Mouse (Mus musculus): Measurements from ENCODE around the gene Stk11ip. TPM values are rescaled to one million over a fixed set of nuclear protein-coding genes. Genes with fewer than 3 reads are reported as not detected.

The Stk11ip gene
- polyA plus RNA-seq, 1 experiment from 2014 or later, result 20.8 TPM

DNA sequence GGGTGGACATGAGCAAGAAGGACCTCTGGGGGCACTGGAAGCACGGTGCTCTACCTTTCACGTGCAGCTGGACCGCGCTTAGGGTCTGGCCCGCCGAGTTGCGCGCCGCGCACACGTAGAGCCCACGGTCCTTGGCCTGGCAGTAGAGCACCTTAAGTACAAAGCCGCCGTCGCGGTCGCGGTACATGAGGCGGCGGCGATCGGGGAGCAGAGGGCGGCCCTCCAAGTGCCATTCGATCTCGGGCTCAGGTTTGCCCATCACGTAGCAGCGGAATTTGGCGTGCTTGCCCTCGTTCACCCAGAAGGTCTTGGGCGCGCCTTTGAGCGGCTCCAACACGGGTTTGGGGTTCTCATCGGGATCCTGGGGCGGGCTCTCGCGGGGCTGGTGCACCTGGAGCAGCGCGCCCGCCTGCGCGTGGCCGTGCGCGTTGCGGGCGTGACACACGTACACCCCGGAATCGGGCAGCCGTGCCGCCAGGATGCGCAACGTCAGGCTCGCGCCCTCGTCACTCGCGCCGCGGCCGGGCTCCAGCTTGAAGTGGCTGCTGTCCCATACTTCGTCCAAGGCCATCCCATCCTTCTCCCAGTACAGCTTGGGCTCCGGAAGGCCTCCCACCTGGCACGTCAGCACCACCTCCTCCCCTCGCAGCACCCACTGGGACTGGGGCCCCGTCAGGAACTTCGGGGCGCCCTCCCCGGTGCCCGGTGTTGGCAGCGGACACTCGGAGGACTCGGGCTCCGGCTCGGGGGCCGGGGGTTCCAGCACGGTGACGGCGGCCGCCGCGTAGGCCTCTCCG lies 16.0 kb upstream of the Stk11ip start:
- Histone ChIP-seq H3K4me3 (peak overlapping the region; percentile 79), H3K36me3 (peaks cover 33% of the 10 kb centered on the region), H3K27ac (peak overlapping the region; percentile 98), H3K4me1 (peaks cover 34% of the 10 kb centered on the region), H3K9ac (peak overlapping the region; percentile 99), H3K9me3 (no peaks in the 10 kb centered on the region), H3K4me2 (peak overlapping the region; percentile 79), H3K27me3 (no peaks in the 10 kb centered on the region)
- under 1% methylated on average over 84 of the region's 84 CpGs for WGBS
- peak; percentile 43 for ATAC-seq (ENCODE audit: borderline replicate concordance, extremely low read depth, low FRiP score, low TSS enrichment)

- Histone ChIP-seq H3K4me1 (peaks cover 39% of the 10 kb centered on the region), H3K9me3 (no peaks in the 10 kb centered on the region), H3K9ac (peak within 1 kb of the TSS; percentile 99), H3K27me3 (no peaks in the 10 kb centered on the region), H3K27ac (peak within 1 kb of the TSS; percentile 98), H3K36me3 (peaks cover 25% of the 10 kb centered on the region), H3K4me2 (peak within 1 kb of the TSS; percentile 79), H3K4me3 (peak within 1 kb of the TSS; percentile 79)
- WGBS, result under 1% methylated on average over 63 of the region's 65 CpGs
- peak; percentile 94 for ATAC-seq (ENCODE audit: borderline replicate concordance, extremely low read depth, low FRiP score, low TSS enrichment)
These were observed 15.1 kb upstream of the Stk11ip start, which contains the start of gene Obsl1 for GRCm38 (mm10) chr1:75505956-75506831. Obsl1 (minus strand) TSS chr1:75506452.

- ATAC-seq (ENCODE audit: borderline replicate concordance, extremely low read depth, low FRiP score, low TSS enrichment), result no peak
- WGBS, result 47% methylated on average over 10 of the region's 10 CpGs
- H3K9me3 ChIP-seq, result no peaks in the 10 kb centered on the region
- H3K27ac ChIP-seq, result peak within 1 kb of the TSS; percentile 98
- peak within 1 kb of the TSS; percentile 99 for H3K9ac ChIP-seq
- H3K4me3 ChIP-seq, result peak within 1 kb of the TSS; percentile 79
- peaks cover 48% of the 10 kb centered on the region for H3K4me1 ChIP-seq
- peaks cover 17% of the 10 kb centered on the region for H3K36me3 ChIP-seq
- H3K27me3 ChIP-seq, result no peaks in the 10 kb centered on the region
- peak within 1 kb of the TSS; percentile 79 for H3K4me2 ChIP-seq
These were observed 14.3 kb upstream of the Stk11ip start, which contains the start of gene Inha for GRCm38 (mm10) chr1:75507006-75507405. Inha (plus strand) TSS chr1:75507077.

DNA sequence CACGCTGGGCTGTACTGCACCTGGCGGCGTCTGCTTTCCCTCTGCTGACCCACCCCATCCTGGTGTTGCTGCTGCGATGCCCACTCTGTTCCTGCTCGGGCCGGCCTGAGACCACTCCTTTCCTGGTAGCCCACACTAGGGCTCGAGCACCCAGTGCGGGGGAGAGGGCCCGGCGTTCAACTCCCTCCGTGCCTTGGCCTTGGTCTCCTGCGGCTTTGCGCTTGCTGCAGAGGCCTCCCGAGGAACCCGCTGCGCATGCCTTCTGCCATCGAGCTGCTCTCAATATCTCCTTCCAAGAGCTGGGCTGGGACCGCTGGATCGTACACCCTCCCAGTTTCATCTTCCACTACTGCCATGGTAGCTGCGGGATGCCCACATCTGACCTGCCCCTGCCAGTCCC lies 11.7 kb upstream of the Stk11ip start:
- Histone ChIP-seq H3K4me3 (no peak overlapping the region), H3K9ac (no peak overlapping the region), H3K36me3 (no peaks in the 10 kb centered on the region), H3K4me1 (peaks cover 34% of the 10 kb centered on the region), H3K4me2 (no peak overlapping the region), H3K27ac (peak overlapping the region; percentile 59), H3K9me3 (no peaks in the 10 kb centered on the region), H3K27me3 (no peaks in the 10 kb centered on the region)
- 64% methylated on average over 20 of the region's 20 CpGs for WGBS
- no peak for ATAC-seq (ENCODE audit: borderline replicate concordance, extremely low read depth, low FRiP score, low TSS enrichment)

- no peak overlapping the region for H3K4me3 ChIP-seq
- H3K9ac ChIP-seq, result no peak overlapping the region
- H3K9me3 ChIP-seq, result no peaks in the 10 kb centered on the region
- H3K4me1 ChIP-seq, result peaks cover 28% of the 10 kb centered on the region
- ATAC-seq (ENCODE audit: borderline replicate concordance, extremely low read depth, low FRiP score, low TSS enrichment), result no peak
- no peaks in the 10 kb centered on the region for H3K36me3 ChIP-seq
- H3K4me2 ChIP-seq, result no peak overlapping the region
- peak overlapping the region; percentile 59; the same call in 1 of the 2 replicates for H3K27ac ChIP-seq
- 50% methylated on average over 5 of the region's 5 CpGs for WGBS
- H3K27me3 ChIP-seq, result no peaks in the 10 kb centered on the region
These were observed 11.2 kb upstream of the Stk11ip start for GRCm38 (mm10) chr1:75510154-75510553.

DNA sequence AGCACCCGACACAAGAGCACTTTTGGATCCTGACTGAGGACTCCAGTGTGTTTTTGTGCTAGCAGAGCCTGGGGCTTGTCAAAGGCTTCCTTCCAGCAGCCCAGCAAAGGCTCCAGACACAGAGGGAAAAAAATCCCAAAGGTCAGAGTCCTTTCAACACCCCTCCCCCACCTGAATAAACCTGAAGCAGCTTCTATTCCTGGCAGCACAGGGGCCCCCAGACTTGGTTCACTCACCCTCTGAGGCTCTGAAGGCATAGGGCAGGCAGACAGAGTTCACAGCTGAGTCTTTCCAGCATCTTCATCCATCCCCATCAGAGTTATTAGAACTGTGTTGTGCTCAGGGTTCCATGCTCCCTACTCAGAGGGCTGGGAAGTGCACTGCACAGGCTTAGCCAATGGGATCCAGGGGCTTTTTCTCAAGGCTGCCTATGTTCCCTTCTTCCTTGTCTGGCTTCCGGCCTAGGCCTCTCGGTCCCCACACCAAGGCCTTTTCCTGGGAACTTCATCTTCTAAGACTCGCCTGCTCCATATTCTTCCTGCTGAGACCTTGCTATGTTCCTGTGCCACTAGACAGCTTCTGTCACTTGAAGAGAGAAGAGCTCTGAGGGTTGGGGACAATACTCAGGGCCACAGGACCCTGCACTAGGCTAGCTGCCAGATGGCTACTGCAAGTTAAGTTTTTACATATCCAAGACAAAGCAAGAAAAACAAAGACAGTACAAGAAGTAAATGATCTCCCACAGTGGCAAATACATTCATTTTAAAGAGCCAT lies 9.7 kb upstream of the Stk11ip start:
- Histone ChIP-seq H3K27me3 (no peaks in the 10 kb centered on the region), H3K9me3 (no peaks in the 10 kb centered on the region), H3K4me1 (peaks cover 25% of the 10 kb centered on the region), H3K27ac (peak overlapping the region; percentile 24; the same call in 1 of the 2 replicates), H3K4me2 (no peak overlapping the region), H3K4me3 (no peak overlapping the region), H3K36me3 (no peaks in the 10 kb centered on the region), H3K9ac (no peak overlapping the region)
- no peak for ATAC-seq (ENCODE audit: borderline replicate concordance, extremely low read depth, low FRiP score, low TSS enrichment)
- 46% methylated on average over 4 of the region's 4 CpGs for WGBS

DNA sequence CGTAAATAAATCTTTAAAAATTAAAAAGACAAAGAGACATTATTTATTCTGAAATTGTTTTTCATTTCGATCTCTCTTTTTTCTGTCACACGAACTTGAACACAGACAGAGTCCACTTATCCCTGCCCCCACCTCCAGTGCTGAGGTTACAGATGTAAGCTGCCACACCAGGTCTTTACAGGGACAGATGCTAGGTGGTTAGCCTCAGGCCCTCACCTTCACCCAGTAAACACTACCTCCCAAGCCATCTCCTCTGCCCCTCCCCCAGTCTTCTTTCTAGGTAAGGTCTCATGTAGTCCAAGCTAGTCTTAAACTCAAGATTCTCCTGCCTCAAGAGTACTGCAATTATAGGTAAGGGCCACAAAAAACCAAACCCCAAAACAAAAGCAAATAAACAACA lies 8.8 kb upstream of the Stk11ip start:
- Histone ChIP-seq H3K4me2 (no peak overlapping the region), H3K27ac (no peak overlapping the region), H3K36me3 (no peaks in the 10 kb centered on the region), H3K4me1 (peaks cover 17% of the 10 kb centered on the region), H3K4me3 (no peak overlapping the region), H3K9me3 (no peaks in the 10 kb centered on the region), H3K9ac (no peak overlapping the region), H3K27me3 (no peaks in the 10 kb centered on the region)
- no peak for ATAC-seq (ENCODE audit: borderline replicate concordance, extremely low read depth, low FRiP score, low TSS enrichment)
- 89% methylated on average over 3 of the region's 3 CpGs for WGBS

DNA sequence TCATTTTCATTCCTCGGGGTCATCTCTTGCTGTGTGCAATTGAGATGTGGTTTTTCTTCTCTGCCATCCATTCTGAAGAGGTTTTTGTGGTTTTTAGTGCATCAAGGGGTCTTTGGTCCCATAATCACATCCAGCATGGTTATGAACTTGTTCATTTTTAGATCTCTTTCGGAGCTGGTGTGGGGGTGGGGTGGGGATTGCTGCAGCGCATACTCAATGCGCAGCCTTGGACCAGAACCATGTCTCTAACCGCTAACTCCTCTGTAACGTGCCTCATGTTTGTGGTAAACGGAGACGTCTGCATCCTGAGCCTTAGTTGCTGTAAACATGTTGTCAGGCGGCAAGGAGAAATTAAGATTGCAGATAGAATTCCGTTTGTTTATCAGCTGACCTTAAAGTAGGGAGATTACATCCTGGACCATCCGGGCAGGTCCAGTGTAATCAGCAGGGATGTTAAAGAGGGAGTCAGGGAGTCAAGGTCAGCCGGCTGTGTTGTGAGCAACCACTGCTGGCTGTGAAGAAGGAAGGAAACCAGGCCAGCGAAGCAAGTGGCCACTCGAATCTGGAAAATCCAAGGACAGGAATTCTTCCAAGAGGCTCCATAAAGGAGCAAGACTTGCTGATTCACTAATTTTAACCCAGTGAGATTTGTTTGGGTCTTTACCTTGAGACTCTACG lies 4.5 kb upstream of the Stk11ip start:
- Histone ChIP-seq H3K36me3 (no peaks in the 10 kb centered on the region), H3K9me3 (no peaks in the 10 kb centered on the region), H3K27ac (no peak overlapping the region), H3K4me3 (no peak overlapping the region), H3K4me2 (no peak overlapping the region), H3K27me3 (no peaks in the 10 kb centered on the region), H3K4me1 (peaks cover 28% of the 10 kb centered on the region), H3K9ac (no peak overlapping the region)
- ATAC-seq (ENCODE audit: borderline replicate concordance, extremely low read depth, low FRiP score, low TSS enrichment), result no peak
- 58% methylated on average over 15 of the region's 15 CpGs for whole genome bisulfite sequencing

DNA sequence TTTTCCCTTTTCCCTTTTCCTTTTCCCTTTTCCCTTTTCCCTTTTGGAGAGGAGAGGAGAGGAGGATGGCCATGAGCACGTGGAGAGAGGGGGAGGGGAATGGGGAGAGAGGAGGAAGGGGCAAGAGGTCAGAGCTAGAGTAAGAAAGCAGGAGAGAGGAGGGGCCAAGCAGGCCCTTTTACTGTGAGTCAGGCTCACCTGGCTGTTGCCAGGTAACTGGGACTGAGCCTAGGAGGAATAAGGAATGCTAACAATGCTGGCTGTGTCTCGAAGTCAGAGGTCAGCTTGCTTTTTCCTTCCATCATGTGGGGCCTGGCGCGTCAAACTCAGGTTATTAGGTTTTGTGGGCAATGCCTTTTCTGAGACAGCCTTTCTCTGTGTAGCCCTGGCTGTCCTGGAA lies 3.3 kb upstream of the Stk11ip start:
- ATAC-seq (ENCODE audit: borderline replicate concordance, extremely low read depth, low FRiP score, low TSS enrichment), result no peak
- Histone ChIP-seq H3K9me3 (no peaks in the 10 kb centered on the region), H3K36me3 (no peaks in the 10 kb centered on the region), H3K4me3 (no peak overlapping the region), H3K4me1 (peaks cover 29% of the 10 kb centered on the region), H3K27me3 (no peaks in the 10 kb centered on the region), H3K4me2 (no peak overlapping the region), H3K9ac (no peak overlapping the region), H3K27ac (peak overlapping the region; percentile 98; the same call in 1 of the 2 replicates)
- 56% methylated on average over 4 of the region's 4 CpGs for WGBS

- H3K36me3 ChIP-seq, result no peaks in the 10 kb centered on the region
- no peak for ATAC-seq (ENCODE audit: borderline replicate concordance, extremely low read depth, low FRiP score, low TSS enrichment)
- H3K4me2 ChIP-seq, result no peak overlapping the region
- no peak overlapping the region for H3K4me3 ChIP-seq
- H3K27ac ChIP-seq, result peak overlapping the region; percentile 98; the same call in 1 of the 2 replicates
- no peaks in the 10 kb centered on the region for H3K9me3 ChIP-seq
- no peak overlapping the region for H3K9ac ChIP-seq
- peaks cover 29% of the 10 kb centered on the region for H3K4me1 ChIP-seq
- 91% methylated on average over 4 of the region's 4 CpGs for WGBS
- no peaks in the 10 kb centered on the region for H3K27me3 ChIP-seq
These were observed 2.9 kb upstream of the Stk11ip start for GRCm38 (mm10) chr1:75518427-75518826.

GRCm38 (mm10) chr1:75519576-75519975 lies 1.8 kb upstream of the Stk11ip start:
- H3K36me3 ChIP-seq, result no peaks in the 10 kb centered on the region
- ATAC-seq (ENCODE audit: borderline replicate concordance, extremely low read depth, low FRiP score, low TSS enrichment), result no peak
- peaks cover 29% of the 10 kb centered on the region for H3K4me1 ChIP-seq
- H3K9ac ChIP-seq, result no peak overlapping the region
- H3K27ac ChIP-seq, result peak overlapping the region; percentile 98
- H3K4me2 ChIP-seq, result no peak overlapping the region
- no peak overlapping the region for H3K4me3 ChIP-seq
- H3K27me3 ChIP-seq, result no peaks in the 10 kb centered on the region
- no peaks in the 10 kb centered on the region for H3K9me3 ChIP-seq
- WGBS, result 29% methylated on average over 5 of the region's 5 CpGs
